Mouse (Mus musculus) ES-E14 (cell line): ENCODE measurements around the gene Psmb7. TPM values are rescaled to one million over a fixed set of nuclear protein-coding genes. Genes with fewer than 3 reads are reported as not detected.
A peak's percentile ranks its signal among the peaks of the same experiment; 100 is the strongest.

Experiments
- DNase-seq: peaks from one replicate; pipeline ENCODE4 v3.0.0-alpha.2; 2013; ENCODE audit warnings: low read depth, low spot score
- H3K27ac ChIP-seq: 2 replicates; pipeline ENCODE4 v1.5.1; 2012; ENCODE audit warnings: low read depth, mild to moderate bottlenecking, low read length, moderate library complexity, mixed read lengths; ENCODE audit not compliant: poor library complexity, insufficient read depth, severe bottlenecking
- H3K36me3 ChIP-seq: 2 replicates; pipeline ENCODE4 v1.6.1; 2012; ENCODE audit warnings: mild to moderate bottlenecking, low read length, moderate library complexity, mixed read lengths; ENCODE audit not compliant: control insufficient read depth, poor library complexity, insufficient read depth, severe bottlenecking
- H3K4me1 ChIP-seq, 2 experiments: fragments of 150-350 bp in 1 of 2; sonication (generic) in 1 of 2; 2 replicates each; pipeline ENCODE4 v1.6.1; 2012; ENCODE audit warnings: low read length in 2 of 2, mild to moderate bottlenecking in 1 of 2, mixed read lengths in 1 of 2; ENCODE audit not compliant: control insufficient read depth in 2 of 2, insufficient read depth in 2 of 2, poor library complexity in 1 of 2
- H3K4me3 ChIP-seq, 2 experiments: fragments of 150-350 bp in 1 of 2; sonication (generic) in 1 of 2; 2 replicates each; pipeline ENCODE4 v1.5.1; 2012; ENCODE audit warnings: low read length in 2 of 2, low read depth in 1 of 2, mild to moderate bottlenecking in 1 of 2, mixed read lengths in 1 of 2; ENCODE audit not compliant: insufficient read depth in 1 of 2, poor library complexity in 1 of 2, severe bottlenecking in 1 of 2
- H3K9ac ChIP-seq: 2 replicates; pipeline ENCODE4 v1.6.1; 2012; ENCODE audit warnings: low read depth, mild to moderate bottlenecking, low read length, mixed read lengths; ENCODE audit not compliant: poor library complexity, insufficient read depth, severe bottlenecking
- H3K9me3 ChIP-seq: fragments of 150-350 bp; sonication (generic); 2 replicates; pipeline ENCODE4 v1.6.1; 2012; ENCODE audit warnings: low read depth, mild to moderate bottlenecking, low read length; ENCODE audit not compliant: control insufficient read depth, insufficient read depth
- CHD2 ChIP-seq: IDR thresholded peaks from 2 replicates; pipeline ENCODE4 v1.6.1; 2014; ENCODE audit warnings: mild to moderate bottlenecking, low read depth, low read length, inconsistent platforms
- HCFC1 ChIP-seq: IDR thresholded peaks from 2 replicates; pipeline ENCODE4 v1.6.1; 2012; ENCODE audit warnings: low read length, inconsistent platforms, borderline replicate concordance; ENCODE audit not compliant: insufficient read depth
- MAFK ChIP-seq: IDR thresholded peaks from 2 replicates; pipeline ENCODE4 v1.6.1; 2014; ENCODE audit warnings: mild to moderate bottlenecking, low read depth, low read length, inconsistent platforms; ENCODE audit not compliant: insufficient read depth
- ZC3H11A ChIP-seq: IDR thresholded peaks from 2 replicates; pipeline ENCODE4 v1.6.1; 2012; ENCODE audit warnings: low read depth, mild to moderate bottlenecking, inconsistent platforms, low read length, borderline replicate concordance
- ZNF384 ChIP-seq: IDR thresholded peaks from 2 replicates; pipeline ENCODE4 v1.6.1; 2012; ENCODE audit warnings: low read depth, low read length, inconsistent platforms
- in situ Hi-C, 2 experiments: fragments of 600-800 bp; cut with MboI; formaldehyde crosslinking; loops; one replicate each; pipeline ENCODE4 v1.15.1; 2025; ENCODE audit warnings: low sequenced_read_pairs in 2 of 2, inconsistent platforms in 1 of 2; ENCODE audit not compliant: unreplicated experiment in 2 of 2
- total RNA-seq: library from RNA; depleted of rRNA; stranded (reverse); fragments of 300-350 nt; gene quantifications from 2 replicates; pipeline ENCODE4 v1.2.3, GENCODE M21; 2012

Psmb7 gene
- total RNA-seq, 1 experiment, result 382 TPM

DNA sequence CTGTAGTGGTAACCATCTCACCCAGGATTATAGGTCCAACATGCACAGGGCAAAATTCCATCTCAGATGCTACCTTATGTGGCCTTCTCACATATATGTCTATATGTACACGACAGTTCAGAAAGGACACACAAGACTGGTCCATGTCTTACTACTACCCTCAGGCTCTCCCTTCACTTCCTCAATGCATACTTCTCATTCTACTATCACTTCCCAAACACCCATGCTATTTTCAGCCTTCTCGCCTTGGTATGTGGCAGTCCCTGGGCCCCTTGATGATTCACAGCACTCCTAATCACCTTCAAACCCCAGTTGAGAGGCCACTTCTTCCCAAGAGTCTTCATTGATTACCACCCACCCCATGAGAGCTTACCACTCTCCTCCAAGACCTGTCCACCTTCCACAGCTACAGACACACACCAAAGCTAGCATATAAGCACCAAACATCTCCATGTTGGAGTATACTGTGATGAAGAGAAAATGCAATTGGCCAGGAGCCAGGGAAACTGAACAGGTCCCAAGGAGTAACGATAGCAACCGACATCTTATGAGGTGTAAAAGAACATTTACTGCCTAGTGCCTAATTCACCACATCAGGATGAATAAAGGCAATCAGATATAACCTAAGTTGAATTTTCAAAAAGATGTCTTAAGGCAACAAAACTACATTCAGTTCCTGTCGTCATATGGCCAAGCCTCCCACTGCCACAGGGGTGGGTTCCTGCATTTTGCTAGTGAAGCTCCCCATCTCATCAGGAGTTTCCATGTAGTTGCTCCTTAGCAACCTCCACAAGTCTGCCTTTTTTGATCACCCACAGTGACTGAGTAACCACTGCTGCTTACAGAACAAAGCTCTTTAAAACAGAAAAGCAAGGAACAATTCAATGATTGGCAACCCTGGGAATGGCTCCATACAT lies 26.7 kb downstream of the Psmb7 start:
- no peak for DNase-seq
- peaks cover 14% of the 10 kb centered on the region for H3K36me3 ChIP-seq
- TF ChIP-seq MAFK (no peak), CHD2 (no peak), ZC3H11A (no peak), HCFC1 (no peak), ZNF384 (no peak)
- no peak overlapping the region for H3K9ac ChIP-seq
- in situ Hi-C loops, result no loop called here
- no peak overlapping the region for H3K4me3 ChIP-seq
- peaks cover 0 to 2% of the 10 kb centered on the region in 2 experiments; a peak in 1 of 4 replicates for H3K4me1 ChIP-seq
- no peak overlapping the region for H3K27ac ChIP-seq
- no peaks in the 10 kb centered on the region for H3K9me3 ChIP-seq

DNA sequence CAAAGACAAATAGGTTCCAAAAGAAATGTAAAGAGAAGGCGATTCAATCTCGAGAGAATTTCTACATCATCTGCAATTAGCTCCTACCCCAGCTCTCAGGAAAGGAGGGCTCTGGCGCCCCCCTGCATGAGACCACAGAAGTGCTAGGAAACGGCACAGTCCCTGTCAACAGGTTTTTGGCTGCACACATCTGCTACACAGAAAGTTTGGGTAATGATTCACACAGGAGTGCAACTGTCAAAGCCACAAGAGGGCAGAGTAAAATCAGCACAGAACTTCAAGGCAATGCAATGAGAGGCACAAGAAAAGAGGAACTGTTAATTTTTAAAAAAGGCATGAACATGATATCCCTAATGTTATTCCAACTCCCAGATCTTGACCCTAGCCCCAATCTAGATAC lies 27.8 kb downstream of the Psmb7 start:
- in situ Hi-C loops, result no loop called here
- Histone ChIP-seq H3K36me3 (peaks cover 10% of the 10 kb centered on the region), H3K4me1 (no peaks in the 10 kb centered on the region; a peak in 1 of 4 replicates), H3K9me3 (no peaks in the 10 kb centered on the region), H3K4me3 (no peak overlapping the region), H3K9ac (no peak overlapping the region), H3K27ac (no peak overlapping the region)
- TF ChIP-seq ZC3H11A (no peak), MAFK (no peak), HCFC1 (no peak), CHD2 (no peak), ZNF384 (no peak)
- DNase-seq, result peak; percentile 22

DNA sequence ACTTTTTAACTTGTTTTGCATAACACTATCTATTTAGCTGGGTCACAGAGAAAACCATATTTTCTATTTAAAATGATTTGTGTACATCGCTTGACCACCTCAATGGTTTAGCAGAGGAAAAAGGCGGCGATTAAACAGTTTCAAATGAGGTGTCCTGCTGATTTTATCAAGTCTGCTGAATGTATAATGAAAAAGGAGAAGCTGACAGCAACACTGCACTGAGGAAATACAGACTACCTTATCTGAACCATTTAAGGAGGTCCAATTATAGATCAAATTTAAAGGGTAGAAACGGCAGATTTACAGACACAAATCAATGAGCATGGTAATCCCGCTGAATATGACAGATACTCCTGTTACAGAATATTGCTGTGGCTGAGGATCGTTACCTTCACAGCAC lies 29.4 kb downstream of the Psmb7 start:
- H3K4me3 ChIP-seq, result no peak overlapping the region
- no peak overlapping the region for H3K27ac ChIP-seq
- no peaks in the 10 kb centered on the region for H3K9me3 ChIP-seq
- H3K36me3 ChIP-seq, result peaks cover 9% of the 10 kb centered on the region
- in situ Hi-C loops, result no loop called here
- TF ChIP-seq MAFK, result no peak
- TF ChIP-seq HCFC1, result no peak
- TF ChIP-seq CHD2, result no peak
- no peak for TF ChIP-seq ZC3H11A
- TF ChIP-seq ZNF384, result no peak
- no peak overlapping the region for H3K9ac ChIP-seq
- no peaks in the 10 kb centered on the region; a peak in 1 of 4 replicates for H3K4me1 ChIP-seq
- no peak for DNase-seq

DNA sequence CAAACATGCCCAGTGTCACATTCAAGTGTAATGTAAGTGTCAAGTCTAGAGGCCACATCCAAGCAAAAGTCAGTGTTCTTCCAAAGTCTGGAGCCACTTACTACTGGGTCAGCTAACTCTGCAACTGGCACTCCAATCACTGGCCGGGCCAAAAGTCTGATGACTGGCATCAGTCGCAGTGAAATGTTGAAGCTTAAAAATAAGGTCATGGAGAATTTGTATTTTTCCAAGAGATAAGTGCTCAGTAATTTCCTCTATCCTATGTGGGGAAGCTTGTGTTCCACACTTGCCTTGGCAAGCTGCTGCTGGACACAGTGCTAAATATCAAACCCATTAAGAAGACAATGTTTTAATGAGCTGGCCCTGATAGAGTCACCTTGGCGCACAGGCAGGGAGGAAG lies 30.3 kb downstream of the Psmb7 start:
- no peaks in the 10 kb centered on the region for H3K9me3 ChIP-seq
- in situ Hi-C loops, result no loop called here
- no peak for TF ChIP-seq CHD2
- TF ChIP-seq ZC3H11A, result no peak
- TF ChIP-seq ZNF384, result no peak
- H3K36me3 ChIP-seq, result peaks cover 9% of the 10 kb centered on the region
- H3K4me3 ChIP-seq, result no peak overlapping the region
- H3K4me1 ChIP-seq, result no peaks in the 10 kb centered on the region; a peak in 1 of 4 replicates
- H3K27ac ChIP-seq, result no peak overlapping the region
- DNase-seq, result no peak
- no peak overlapping the region for H3K9ac ChIP-seq
